Mouse (Mus musculus): ENCODE results near the gene Wnk4.

The Wnk4 gene

GRCm38 (mm10) chr11:101276319-101277070, 16.1 kb downstream of the Wnk4 start:
- peak; percentile 20 for DNase-seq (ENCODE audit: low spot score)

GRCm38 (mm10) chr11:101277381-101278222, 17.2 kb downstream of the Wnk4 start:
- DNase-seq (ENCODE audit: low spot score), result no peak

- peak; percentile 97 for DNase-seq (ENCODE audit: low spot score)
Measured at GRCm38 (mm10) chr11:101278223-101279192, 18.1 kb downstream of the Wnk4 start, which contains the start of the genes Cntd1 and Coa3. Gene Cntd1, plus strand, starts transcription at chr11:101279012. Gene Coa3, minus strand, starts transcription at chr11:101279114.

DNA sequence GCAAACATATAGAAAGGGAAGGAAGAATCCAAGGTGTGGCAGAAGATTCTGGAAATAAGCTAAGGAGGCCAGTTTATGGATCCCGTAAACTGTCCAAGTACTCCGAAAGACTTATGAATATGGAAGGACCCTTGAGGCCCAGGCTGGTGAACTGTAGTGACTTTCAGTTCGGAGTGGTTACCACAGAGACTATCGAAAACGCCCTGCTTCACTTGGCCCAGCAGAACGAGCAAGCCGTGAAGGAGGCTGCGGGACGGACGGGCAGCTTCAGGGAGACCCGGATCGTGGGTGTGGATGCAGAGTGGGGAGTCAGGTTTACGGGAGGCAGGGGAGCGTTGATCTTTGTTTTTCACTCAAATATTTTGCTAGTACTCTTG, 18.8 kb downstream of the Wnk4 start:
- DNase-seq (ENCODE audit: low spot score), result no peak

DNA sequence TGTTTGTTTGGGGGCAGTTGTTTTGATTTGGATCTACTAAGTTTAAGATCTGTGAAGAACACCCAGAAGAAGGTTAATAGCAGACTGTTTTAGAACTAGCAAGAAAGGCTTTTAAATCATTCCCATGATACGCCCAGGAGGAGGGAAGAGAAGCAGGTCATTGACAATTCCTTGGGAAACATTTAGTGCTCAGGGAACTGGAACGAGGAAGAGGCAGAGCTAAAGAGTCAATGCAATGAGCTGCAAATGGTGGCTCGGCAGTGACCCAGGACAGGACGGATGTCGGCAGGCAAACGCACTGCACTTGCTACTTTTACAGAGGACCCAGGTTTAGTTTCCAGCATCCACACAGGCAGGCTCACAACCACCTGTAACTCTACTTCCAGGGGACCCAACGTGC, 20.5 kb downstream of the Wnk4 start:
- DNase-seq (ENCODE audit: low spot score), result no peak

- peak; percentile 40 for DNase-seq (ENCODE audit: low spot score)
Measured at GRCm38 (mm10) chr11:101282896-101283295, 22.5 kb downstream of the Wnk4 start.

- DNase-seq (ENCODE audit: low spot score), result no peak
Measured at GRCm38 (mm10) chr11:101283805-101284204, 23.4 kb downstream of the Wnk4 start.

DNA sequence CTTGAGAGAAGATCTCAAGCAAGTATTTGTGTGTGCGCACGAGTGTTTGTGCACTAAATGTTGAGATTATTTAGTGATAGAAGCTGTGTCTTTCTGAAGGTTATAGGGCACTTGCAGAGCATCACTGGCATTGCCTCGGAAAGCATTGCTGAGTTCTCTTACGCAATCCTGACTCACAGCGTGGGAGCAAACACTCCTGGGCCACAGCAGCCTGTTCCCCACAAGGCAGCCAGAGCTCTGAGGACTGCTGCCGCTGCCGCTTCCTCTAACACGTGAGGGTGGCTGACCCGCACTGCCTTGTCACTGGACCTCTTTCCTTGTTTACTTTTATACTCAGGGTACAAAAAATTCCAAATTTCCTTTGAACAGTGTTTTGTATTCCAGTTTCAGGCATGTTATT, 26.9 kb downstream of the Wnk4 start:
- no peak for DNase-seq (ENCODE audit: low spot score)

GRCm38 (mm10) chr11:101291231-101291630, 30.9 kb downstream of the Wnk4 start:
- DNase-seq (ENCODE audit: low spot score), result no peak

DNA sequence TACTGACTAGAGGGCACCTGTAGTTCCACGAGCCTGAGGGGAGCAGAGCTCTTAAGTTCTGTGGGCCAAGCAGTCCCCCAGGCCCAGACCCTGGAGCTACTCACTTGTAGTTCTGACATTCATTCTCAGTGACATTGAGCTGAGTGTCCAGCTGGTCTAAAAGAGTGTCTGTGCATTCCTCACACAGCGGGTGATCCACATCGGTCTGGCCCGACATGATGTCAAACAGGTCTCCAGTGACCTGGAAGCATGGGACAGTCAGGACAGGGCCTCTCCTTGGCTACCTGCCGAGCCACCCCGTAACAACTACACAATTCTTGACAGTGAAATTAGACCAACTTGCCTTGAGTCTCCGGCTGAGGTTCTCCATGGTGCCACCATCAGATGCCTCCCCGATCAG, 34.8 kb downstream of the Wnk4 start:
- no peak for DNase-seq (ENCODE audit: low spot score)

GRCm38 (mm10) chr11:101300881-101301280, 40.5 kb downstream of the Wnk4 start:
- no peak for DNase-seq (ENCODE audit: low spot score)

- DNase-seq (ENCODE audit: low spot score), result no peak
Measured at GRCm38 (mm10) chr11:101301299-101302003, 41.1 kb downstream of the Wnk4 start.

DNA sequence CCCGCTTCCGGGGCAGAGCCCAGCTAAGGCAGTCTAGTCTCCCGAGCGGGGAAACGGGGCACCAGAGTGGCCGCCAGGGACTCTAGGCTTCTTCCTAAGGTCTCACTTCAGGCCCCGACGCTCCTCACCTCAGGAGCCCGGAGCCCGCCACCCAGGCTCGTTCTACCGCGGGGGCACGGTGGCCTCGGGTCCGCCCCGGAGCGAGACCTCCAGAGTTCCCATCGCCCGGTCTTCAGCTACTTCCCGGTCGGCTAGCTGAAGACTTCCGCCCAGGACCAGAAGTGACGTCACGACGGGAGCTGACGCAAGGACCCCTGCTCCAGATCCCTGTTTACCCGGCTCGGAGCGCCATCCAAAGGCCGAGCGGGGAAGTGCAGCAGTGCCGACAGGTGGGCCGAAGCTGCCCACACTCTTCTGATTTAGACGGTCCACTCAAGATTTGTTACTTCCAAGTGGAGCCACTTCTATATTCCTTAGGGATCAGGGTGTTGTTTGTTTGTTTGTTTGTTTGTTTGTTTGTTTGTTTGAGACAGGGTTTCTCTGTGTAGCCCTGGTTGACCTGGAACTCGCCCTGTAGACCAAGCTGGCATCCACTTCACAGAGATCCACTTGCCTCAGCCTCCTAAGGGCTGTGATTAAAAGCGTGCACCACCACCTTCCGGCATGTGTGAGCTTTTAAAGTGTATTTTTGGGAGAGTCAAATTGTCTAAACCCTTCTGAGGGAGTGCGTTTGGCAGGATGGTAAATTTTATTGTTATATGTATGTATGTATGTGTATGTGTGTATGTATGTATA, 41.8 kb downstream of the Wnk4 start, which contains the start of gene Becn1:
Gene Becn1, minus strand, starts transcription at position 283 of the 795 bp plus-strand sequence.
- DNase-seq (ENCODE audit: low spot score), result peak; percentile 98

DNA sequence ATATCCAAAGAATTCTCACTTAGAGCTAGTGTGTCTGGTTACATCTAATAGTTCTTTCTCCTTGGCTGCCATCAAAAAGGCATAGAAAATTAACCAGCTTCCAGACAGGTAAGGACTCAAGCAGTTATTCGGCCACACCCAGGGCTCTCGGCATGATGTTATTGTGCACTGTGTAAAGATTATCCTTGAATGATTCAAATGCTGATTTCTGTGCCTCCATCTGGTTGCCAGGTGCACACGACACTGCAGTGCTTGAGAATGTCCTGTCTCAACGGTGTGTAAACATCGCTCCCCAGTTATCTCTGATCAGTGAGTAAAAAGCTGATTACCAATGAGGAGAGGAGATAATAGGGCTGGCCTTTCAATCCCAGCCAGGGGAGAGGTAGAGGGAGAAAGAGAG, 47.4 kb downstream of the Wnk4 start:
- no peak for DNase-seq (ENCODE audit: low spot score)

GRCm38 (mm10) chr11:101311083-101311482, 50.7 kb downstream of the Wnk4 start:
- no peak for DNase-seq (ENCODE audit: low spot score)

GRCm38 (mm10) chr11:101312150-101312549, 51.8 kb downstream of the Wnk4 start:
- no peak for DNase-seq (ENCODE audit: low spot score)

- DNase-seq (ENCODE audit: low spot score), result no peak
Measured at GRCm38 (mm10) chr11:101314567-101314966, 54.2 kb downstream of the Wnk4 start.

- no peak for DNase-seq (ENCODE audit: low spot score)
Measured at GRCm38 (mm10) chr11:101315082-101315650, 54.8 kb downstream of the Wnk4 start.

- DNase-seq (ENCODE audit: low spot score), result peak; percentile 97
Measured at GRCm38 (mm10) chr11:101315665-101316500, 55.5 kb downstream of the Wnk4 start, which contains the start of gene Psme3. Gene Psme3, plus strand, starts transcription at chr11:101316213.

Data from embryo, embryonic 10 days (tissue).